Mouse (Mus musculus) limb, embryonic 10.5 days (tissue): Measurements from ENCODE around the gene Sycn. TPM values are rescaled to one million over a fixed set of nuclear protein-coding genes. Genes with fewer than 3 reads are reported as not detected.

Experiments
- DNase-seq: peaks from one replicate; pipeline ENCODE4 v3.0.0-alpha.2; 2017; ENCODE audit warnings: low spot score
- H3K27ac ChIP-seq: fragments of 300-500 bp; sonication (generic); 2 replicates; pipeline ENCODE4 v1.5.1; 2016; ENCODE audit warnings: mild to moderate bottlenecking
- H3K27me3 ChIP-seq: fragments of 300-500 bp; sonication (generic); 2 replicates; pipeline ENCODE4 v1.6.1; 2016; ENCODE audit warnings: low read depth, mild to moderate bottlenecking; ENCODE audit not compliant: poor library complexity, severe bottlenecking
- H3K36me3 ChIP-seq: fragments of 300-500 bp; sonication (generic); 2 replicates; pipeline ENCODE4 v1.6.1; 2016; ENCODE audit warnings: mild to moderate bottlenecking, moderate library complexity
- H3K4me1 ChIP-seq: fragments of 300-500 bp; sonication (generic); 2 replicates; pipeline ENCODE4 v1.6.1; 2016
- H3K4me3 ChIP-seq: fragments of 300-500 bp; sonication (generic); 2 replicates; pipeline ENCODE4 v1.5.1; 2016; ENCODE audit warnings: mild to moderate bottlenecking, moderate library complexity
- H3K9me3 ChIP-seq: fragments of 300-500 bp; sonication (generic); replicated peaks from 2 replicates; pipeline ENCODE4 v1.6.1; 2016; ENCODE audit warnings: mild to moderate bottlenecking
- WGBS: fragments of 180-500 bp; shearing (Covaris S2); methylation state at CpG from one replicate; pipeline ENCODE4 v1.1.7; 2016; 5-methylcytosine and 5-hydroxymethylcytosine counted together
- polyA plus RNA-seq: library from polyadenylated mRNA; unstranded; fragments of >200 nt; fragmentation: Nextera tagmentation; extraction: Ambion mirVana; gene quantifications from 2 replicates; pipeline ENCODE4 v1.2.1, GENCODE M21; 2016

Sycn gene
- polyA plus RNA-seq, 1 experiment from 2014 or later = not detected

GRCm38 (mm10) chr7:28545048-28545890, 4.6 kb downstream of the Sycn start:
- no peak for DNase-seq
- Histone ChIP-seq H3K4me1 (peaks cover 35% of the 10 kb centered on the region), H3K27me3 (peaks cover 60% of the 10 kb centered on the region), H3K4me3 (no peak overlapping the region), H3K36me3 (no peaks in the 10 kb centered on the region), H3K27ac (no peak overlapping the region), H3K9me3 (no peaks in the 10 kb centered on the region)
- 19% methylated on average over 14 of the region's 14 CpGs for WGBS

- Histone ChIP-seq H3K9me3 (no peaks in the 10 kb centered on the region), H3K27me3 (peaks cover 60% of the 10 kb centered on the region), H3K4me1 (peaks cover 35% of the 10 kb centered on the region), H3K27ac (no peak overlapping the region), H3K4me3 (no peak overlapping the region; the same call in 1 of the 2 replicates), H3K36me3 (no peaks in the 10 kb centered on the region)
- no peak for DNase-seq
- WGBS = 41% methylated on average over 7 of the region's 7 CpGs
Observed at GRCm38 (mm10) chr7:28545891-28546210, 5.2 kb downstream of the Sycn start.

GRCm38 (mm10) chr7:28546649-28547048, 6.0 kb downstream of the Sycn start:
- H3K4me1 ChIP-seq = peaks cover 35% of the 10 kb centered on the region
- DNase-seq = no peak
- WGBS = 1% methylated on average over 22 of the region's 22 CpGs
- H3K4me3 ChIP-seq = peak overlapping the region; percentile 41
- H3K27me3 ChIP-seq = peaks cover 60% of the 10 kb centered on the region
- no peaks in the 10 kb centered on the region for H3K36me3 ChIP-seq
- no peaks in the 10 kb centered on the region for H3K9me3 ChIP-seq
- H3K27ac ChIP-seq = no peak overlapping the region

GRCm38 (mm10) chr7:28547154-28547553, 6.5 kb downstream of the Sycn start, which contains the start of gene Nccrp1:
Gene Nccrp1, minus strand, starts transcription at chr7:28547254.
- Histone ChIP-seq H3K36me3 (no peaks in the 10 kb centered on the region), H3K9me3 (no peaks in the 10 kb centered on the region), H3K4me1 (peaks cover 35% of the 10 kb centered on the region), H3K27ac (no peak within 1 kb of the TSS), H3K27me3 (peaks cover 60% of the 10 kb centered on the region), H3K4me3 (peak within 1 kb of the TSS; percentile 41)
- 4% methylated on average over 5 of the region's 5 CpGs for WGBS
- no peak for DNase-seq

- Histone ChIP-seq H3K4me3 (no peak overlapping the region), H3K9me3 (no peaks in the 10 kb centered on the region), H3K27ac (no peak overlapping the region), H3K27me3 (peaks cover 60% of the 10 kb centered on the region), H3K4me1 (peaks cover 35% of the 10 kb centered on the region), H3K36me3 (no peaks in the 10 kb centered on the region)
- 69% methylated on average over 7 of the region's 7 CpGs for WGBS
- DNase-seq = no peak
Observed at GRCm38 (mm10) chr7:28547628-28548027, 6.9 kb downstream of the Sycn start.

- H3K27ac ChIP-seq = no peak overlapping the region
- H3K4me3 ChIP-seq = no peak overlapping the region
- H3K36me3 ChIP-seq = peaks cover 7% of the 10 kb centered on the region; the same call in 1 of the 2 replicates
- H3K27me3 ChIP-seq = peaks cover 6% of the 10 kb centered on the region
- H3K9me3 ChIP-seq = no peaks in the 10 kb centered on the region
- 89% methylated on average over 6 of the region's 6 CpGs for WGBS
- no peak for DNase-seq
- peaks cover 12% of the 10 kb centered on the region; the same call in 1 of the 2 replicates for H3K4me1 ChIP-seq
Observed at GRCm38 (mm10) chr7:28553076-28553475, 12.4 kb downstream of the Sycn start.

- Histone ChIP-seq H3K36me3 (peaks cover 35% of the 10 kb centered on the region), H3K4me1 (peaks cover 18% of the 10 kb centered on the region), H3K27ac (no peak overlapping the region), H3K4me3 (no peak overlapping the region), H3K27me3 (no peaks in the 10 kb centered on the region), H3K9me3 (no peaks in the 10 kb centered on the region)
- no peak for DNase-seq
- WGBS = 16% methylated on average over 5 of the region's 5 CpGs
Observed at GRCm38 (mm10) chr7:28555939-28556535, 15.4 kb downstream of the Sycn start.

- H3K4me3 ChIP-seq = no peak overlapping the region
- no peaks in the 10 kb centered on the region for H3K9me3 ChIP-seq
- no peak overlapping the region for H3K27ac ChIP-seq
- peaks cover 44% of the 10 kb centered on the region for H3K36me3 ChIP-seq
- H3K4me1 ChIP-seq = peaks cover 18% of the 10 kb centered on the region
- DNase-seq = no peak
- H3K27me3 ChIP-seq = no peaks in the 10 kb centered on the region
- 74% methylated on average over 5 of the region's 5 CpGs for WGBS
Observed at GRCm38 (mm10) chr7:28557069-28557468, 16.4 kb downstream of the Sycn start.

- Histone ChIP-seq H3K4me3 (no peak overlapping the region), H3K4me1 (peaks cover 20% of the 10 kb centered on the region), H3K9me3 (no peaks in the 10 kb centered on the region), H3K27me3 (no peaks in the 10 kb centered on the region), H3K27ac (no peak overlapping the region; the same call in 1 of the 2 replicates), H3K36me3 (peaks cover 50% of the 10 kb centered on the region)
- 78% methylated on average over 6 of the region's 6 CpGs for WGBS
- DNase-seq = no peak
Observed at GRCm38 (mm10) chr7:28557708-28558107, 17.0 kb downstream of the Sycn start.

- Histone ChIP-seq H3K4me3 (no peak overlapping the region), H3K36me3 (peaks cover 58% of the 10 kb centered on the region), H3K9me3 (no peaks in the 10 kb centered on the region), H3K27ac (no peak overlapping the region), H3K27me3 (no peaks in the 10 kb centered on the region), H3K4me1 (peaks cover 21% of the 10 kb centered on the region)
- no peak for DNase-seq
- WGBS = 42% methylated on average over 4 of the region's 4 CpGs
Observed at GRCm38 (mm10) chr7:28558486-28558885, 17.8 kb downstream of the Sycn start.

- H3K4me3 ChIP-seq = no peak overlapping the region
- DNase-seq = no peak
- peaks cover 81% of the 10 kb centered on the region for H3K36me3 ChIP-seq
- WGBS = 92% methylated on average over 10 of the region's 10 CpGs
- no peaks in the 10 kb centered on the region for H3K27me3 ChIP-seq
- no peak overlapping the region for H3K27ac ChIP-seq
- H3K9me3 ChIP-seq = no peaks in the 10 kb centered on the region
- H3K4me1 ChIP-seq = peaks cover 21% of the 10 kb centered on the region
Observed at GRCm38 (mm10) chr7:28560856-28561255, 20.2 kb downstream of the Sycn start.

- no peaks in the 10 kb centered on the region for H3K9me3 ChIP-seq
- no peaks in the 10 kb centered on the region for H3K27me3 ChIP-seq
- peaks cover 90% of the 10 kb centered on the region for H3K36me3 ChIP-seq
- H3K4me3 ChIP-seq = no peak overlapping the region
- DNase-seq = no peak
- peaks cover 10% of the 10 kb centered on the region for H3K4me1 ChIP-seq
- H3K27ac ChIP-seq = no peak overlapping the region
- WGBS = 90% methylated on average over 11 of the region's 11 CpGs
Observed at GRCm38 (mm10) chr7:28561967-28562366, 21.3 kb downstream of the Sycn start.

- no peak overlapping the region for H3K4me3 ChIP-seq
- H3K27me3 ChIP-seq = no peaks in the 10 kb centered on the region
- H3K4me1 ChIP-seq = peaks cover 9% of the 10 kb centered on the region; the same call in 1 of the 2 replicates
- DNase-seq = no peak
- H3K27ac ChIP-seq = no peak overlapping the region
- WGBS = 96% methylated on average over 13 of the region's 13 CpGs
- no peaks in the 10 kb centered on the region for H3K9me3 ChIP-seq
- H3K36me3 ChIP-seq = peaks cover 94% of the 10 kb centered on the region
Observed at GRCm38 (mm10) chr7:28562371-28562770, 21.7 kb downstream of the Sycn start.
